Mouse (Mus musculus) hindbrain, postnatal 0 days (tissue): ENCODE measurements around the gene Col19a1. TPM values are rescaled to one million over a fixed set of nuclear protein-coding genes. Genes with fewer than 3 reads are reported as not detected.

Experiments
- ATAC-seq: fragments of 200-750 bp; cut with Nextera tagmentation; 2 replicates; pipeline ENCODE4 v1.8.0; 2017; ENCODE audit warnings: mild to moderate bottlenecking, moderate TSS enrichment, moderate library complexity
- DNase-seq: peaks from one replicate; pipeline ENCODE4 v3.0.0-alpha.2; 2015; ENCODE audit warnings: low spot score
- H3K27ac ChIP-seq: fragments of 300-500 bp; sonication (generic); 2 replicates; pipeline ENCODE4 v1.5.1; 2014; ENCODE audit warnings: mild to moderate bottlenecking
- H3K27me3 ChIP-seq: fragments of 300-500 bp; sonication (generic); 2 replicates; pipeline ENCODE4 v1.6.1; 2014; ENCODE audit warnings: low read length, mixed read lengths; ENCODE audit not compliant: insufficient read depth
- H3K36me3 ChIP-seq: fragments of 300-500 bp; sonication (generic); 2 replicates; pipeline ENCODE4 v1.6.1; 2014; ENCODE audit warnings: low read length, mixed read lengths; ENCODE audit not compliant: insufficient read depth
- H3K4me1 ChIP-seq: fragments of 300-500 bp; sonication (generic); 2 replicates; pipeline ENCODE4 v1.6.1; 2014; ENCODE audit warnings: antibody characterized with exemption, low read length, mixed read lengths; ENCODE audit not compliant: insufficient read depth
- H3K4me2 ChIP-seq: fragments of 300-500 bp; sonication (generic); 2 replicates; pipeline ENCODE4 v1.6.1; 2014; ENCODE audit warnings: low read depth, mild to moderate bottlenecking, low read length, moderate library complexity, mixed read lengths
- H3K4me3 ChIP-seq: fragments of 300-500 bp; sonication (generic); 2 replicates; pipeline ENCODE4 v1.5.1; 2014; ENCODE audit warnings: low read length
- H3K9ac ChIP-seq: fragments of 300-500 bp; sonication (generic); replicated peaks from 2 replicates; pipeline ENCODE4 v1.6.1; 2014; ENCODE audit warnings: mild to moderate bottlenecking, low read length, moderate library complexity, mixed read lengths
- H3K9me3 ChIP-seq: fragments of 300-500 bp; sonication (generic); 2 replicates; pipeline ENCODE4 v1.6.1; 2016; ENCODE audit warnings: low read length, mixed read lengths
- CTCF ChIP-seq: IDR thresholded peaks from 2 replicates; pipeline ENCODE4 v1.5.1; 2016; ENCODE audit warnings: antibody characterized with exemption, control low read depth, low read depth
- WGBS: fragments of 180-500 bp; shearing (Covaris S2); extraction: QIAGEN DNeasy Blood & Tissue Kit; methylation state at CpG from one replicate; pipeline ENCODE4 v1.1.7; 2014; 5-methylcytosine and 5-hydroxymethylcytosine counted together
- polyA plus RNA-seq: library from polyadenylated mRNA; unstranded; fragments of >200 nt; fragmentation: Nextera tagmentation; extraction: Ambion mirVana; gene quantifications from 2 replicates; pipeline ENCODE4 v1.2.1, GENCODE M21; 2015
- total RNA-seq: library from RNA; depleted of rRNA; stranded (reverse); fragments of >200 nt; gene quantifications from 2 replicates; pipeline ENCODE4 v1.2.3, GENCODE M21; 2014

Col19a1 gene
- total and polyA plus RNA-seq, 2 experiments from 2014 or later: 2.2 to 2.7 TPM

- Histone ChIP-seq H3K27me3 (no peaks in the 10 kb centered on the region), H3K4me1 (no peaks in the 10 kb centered on the region), H3K9me3 (no peaks in the 10 kb centered on the region), H3K36me3 (no peaks in the 10 kb centered on the region), H3K27ac (no peak overlapping the region), H3K4me2 (no peak overlapping the region), H3K9ac (no peak overlapping the region), H3K4me3 (no peak overlapping the region)
- WGBS: 87% methylated on average over 5 of the region's 5 CpGs
- DNase-seq (no peak), ATAC-seq (no peak)
- no peak for TF ChIP-seq CTCF
Observed at GRCm38 (mm10) chr1:24470633-24471032, 116.6 kb downstream of the Col19a1 start.

GRCm38 (mm10) chr1:24461305-24461887 lies 125.9 kb downstream of the Col19a1 start:
- Histone ChIP-seq H3K9ac (no peak overlapping the region), H3K4me2 (no peak overlapping the region), H3K27ac (no peak overlapping the region), H3K4me1 (no peaks in the 10 kb centered on the region), H3K27me3 (no peaks in the 10 kb centered on the region), H3K4me3 (no peak overlapping the region), H3K36me3 (no peaks in the 10 kb centered on the region), H3K9me3 (no peaks in the 10 kb centered on the region)
- TF ChIP-seq CTCF: no peak
- ATAC-seq (no peak), DNase-seq (no peak)
- 73% methylated on average over 3 of the region's 3 CpGs for WGBS

GRCm38 (mm10) chr1:24458015-24458414 lies 129.3 kb downstream of the Col19a1 start:
- no peak for ATAC-seq

GRCm38 (mm10) chr1:24452572-24453269 lies 134.6 kb downstream of the Col19a1 start:
- Histone ChIP-seq H3K4me3 (no peak overlapping the region), H3K4me1 (no peaks in the 10 kb centered on the region), H3K27me3 (no peaks in the 10 kb centered on the region), H3K36me3 (no peaks in the 10 kb centered on the region), H3K9ac (no peak overlapping the region), H3K9me3 (no peaks in the 10 kb centered on the region), H3K4me2 (no peak overlapping the region), H3K27ac (no peak overlapping the region)
- TF ChIP-seq CTCF: no peak
- DNase-seq: no peak
- WGBS: 41% methylated on average over 10 of the region's 10 CpGs
- no peak for ATAC-seq

More at GRCm38 (mm10) chr1:24458015-24458414, 129.3 kb downstream of the Col19a1 start:
- no peak for DNase-seq
- Histone ChIP-seq H3K9ac (no peak overlapping the region), H3K4me1 (no peaks in the 10 kb centered on the region), H3K27ac (no peak overlapping the region), H3K4me3 (no peak overlapping the region), H3K27me3 (no peaks in the 10 kb centered on the region), H3K4me2 (no peak overlapping the region), H3K36me3 (no peaks in the 10 kb centered on the region), H3K9me3 (no peaks in the 10 kb centered on the region)
- WGBS: 76% methylated on average over 2 of the region's 2 CpGs
- TF ChIP-seq CTCF: no peak

- no peak for TF ChIP-seq CTCF
- H3K27me3 ChIP-seq: no peaks in the 10 kb centered on the region
- DNase-seq: no peak
- H3K4me3 ChIP-seq: no peak overlapping the region
- WGBS: 59% methylated on average over 7 of the region's 7 CpGs
- H3K36me3 ChIP-seq: no peaks in the 10 kb centered on the region
- H3K4me2 ChIP-seq: no peak overlapping the region
- H3K4me1 ChIP-seq: no peaks in the 10 kb centered on the region
- H3K9ac ChIP-seq: no peak overlapping the region
- no peak overlapping the region for H3K27ac ChIP-seq
- no peak for ATAC-seq
- H3K9me3 ChIP-seq: no peaks in the 10 kb centered on the region
Observed at GRCm38 (mm10) chr1:24452159-24452558, 135.1 kb downstream of the Col19a1 start.

GRCm38 (mm10) chr1:24437425-24437824 lies 149.8 kb downstream of the Col19a1 start:
- H3K9ac ChIP-seq: no peak overlapping the region
- no peak overlapping the region for H3K4me3 ChIP-seq
- TF ChIP-seq CTCF: no peak
- H3K36me3 ChIP-seq: no peaks in the 10 kb centered on the region
- DNase-seq (no peak), ATAC-seq (no peak)
- H3K4me2 ChIP-seq: no peak overlapping the region
- no peaks in the 10 kb centered on the region for H3K27me3 ChIP-seq
- no peak overlapping the region for H3K27ac ChIP-seq
- H3K4me1 ChIP-seq: no peaks in the 10 kb centered on the region
- H3K9me3 ChIP-seq: no peaks in the 10 kb centered on the region

- WGBS: 78% methylated on average over 5 of the region's 5 CpGs
- H3K36me3 ChIP-seq: no peaks in the 10 kb centered on the region
- no peak for DNase-seq
Observed at GRCm38 (mm10) chr1:24428306-24428705, 159.0 kb downstream of the Col19a1 start.

More at GRCm38 (mm10) chr1:24428306-24428705, 159.0 kb downstream of the Col19a1 start:
- no peaks in the 10 kb centered on the region for H3K4me1 ChIP-seq
- no peaks in the 10 kb centered on the region for H3K27me3 ChIP-seq
- H3K27ac ChIP-seq: no peak overlapping the region
- no peak for TF ChIP-seq CTCF
- no peak overlapping the region for H3K4me2 ChIP-seq
- H3K4me3 ChIP-seq: no peak overlapping the region
- no peak for ATAC-seq
- H3K9ac ChIP-seq: no peak overlapping the region
- H3K9me3 ChIP-seq: no peaks in the 10 kb centered on the region
